Mouse (Mus musculus) R1 (cell line): Measurements from ENCODE around the gene Cacna1c.

ENCODE experiments used
- DNase-seq: peaks from one replicate; pipeline ENCODE4 v3.0.0-alpha.2; 2018; ENCODE audit warnings: low read depth, low spot score

The Cacna1c gene

DNA sequence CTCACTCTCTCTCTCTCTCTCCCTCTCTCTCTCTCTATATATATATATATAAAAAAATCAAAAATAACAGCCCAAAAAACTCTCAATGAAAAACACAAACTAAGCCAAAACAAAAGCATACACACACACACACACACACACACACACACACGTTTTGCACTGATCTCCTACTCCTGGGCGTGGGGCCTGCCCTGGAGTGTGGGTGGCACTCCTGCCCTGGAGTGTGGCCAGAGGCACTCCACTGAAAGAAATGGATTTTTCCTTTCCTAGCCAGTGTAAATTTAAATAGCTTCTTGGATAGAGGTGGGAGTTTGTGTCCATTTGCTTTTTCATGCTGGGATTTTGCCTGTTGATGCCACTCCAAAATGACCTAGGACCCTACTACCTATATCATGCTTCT is 96.9 kb downstream of the Cacna1c start:
- DNase-seq = no peak

DNA sequence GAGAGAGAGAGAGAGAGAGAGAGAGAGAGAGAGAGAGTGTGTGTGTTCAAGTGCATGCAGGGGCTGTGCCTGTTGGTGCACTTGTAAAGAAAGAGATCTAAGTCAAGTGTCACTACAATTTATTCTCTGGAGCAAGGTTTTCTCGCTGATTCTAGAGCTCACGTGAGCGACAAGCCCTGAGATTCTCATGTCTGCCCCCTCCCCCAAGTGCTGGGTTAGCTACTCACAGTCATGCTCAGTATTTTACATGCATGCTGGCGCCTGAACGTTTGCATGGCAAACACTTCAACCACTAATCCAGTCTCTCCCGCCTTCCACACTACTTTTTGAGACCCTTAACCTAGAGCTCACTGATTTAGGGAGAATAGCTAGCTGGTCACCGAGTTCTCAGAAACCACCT is 99.7 kb downstream of the Cacna1c start:
- DNase-seq = no peak

DNA sequence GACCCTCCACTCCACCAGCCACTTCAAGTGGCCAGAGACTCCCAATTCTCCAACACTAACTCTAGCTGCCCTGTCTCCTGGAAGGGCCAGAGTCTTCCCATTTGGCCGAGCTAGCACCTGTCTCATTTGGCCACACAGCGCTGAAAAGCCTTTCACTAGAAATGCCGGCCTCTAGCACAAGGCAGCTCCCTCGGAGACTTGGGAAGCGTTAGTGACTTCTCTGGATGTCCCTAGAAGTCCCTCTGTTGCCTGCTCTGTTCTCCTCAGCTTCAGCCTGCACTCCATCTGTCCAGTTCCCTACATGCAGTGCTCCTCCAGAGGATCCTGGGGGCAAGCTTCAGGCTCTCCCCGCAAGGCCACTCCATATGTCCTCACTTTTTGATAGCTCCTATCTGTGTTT is 101.1 kb downstream of the Cacna1c start:
- no peak for DNase-seq

DNA sequence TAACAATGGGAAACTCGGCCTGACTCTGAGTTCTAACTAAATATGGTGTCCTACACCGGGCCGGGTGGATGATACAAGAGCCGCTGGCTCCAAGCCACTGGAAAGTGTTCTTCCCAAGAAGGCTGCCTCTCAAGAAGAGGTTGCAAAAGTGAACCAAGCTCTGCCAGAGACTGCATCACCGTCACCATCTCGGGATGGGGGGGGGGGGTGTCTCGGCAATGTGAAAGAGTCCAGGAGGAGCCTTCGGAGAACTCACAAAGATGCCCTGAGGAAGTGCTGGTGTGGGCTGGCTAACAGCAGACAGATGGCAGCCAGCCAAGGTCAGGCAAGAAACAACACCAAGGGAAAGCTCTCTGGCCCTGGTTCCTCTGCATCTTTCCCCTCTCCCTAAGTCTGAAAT is 107.0 kb downstream of the Cacna1c start:
- DNase-seq = no peak

DNA sequence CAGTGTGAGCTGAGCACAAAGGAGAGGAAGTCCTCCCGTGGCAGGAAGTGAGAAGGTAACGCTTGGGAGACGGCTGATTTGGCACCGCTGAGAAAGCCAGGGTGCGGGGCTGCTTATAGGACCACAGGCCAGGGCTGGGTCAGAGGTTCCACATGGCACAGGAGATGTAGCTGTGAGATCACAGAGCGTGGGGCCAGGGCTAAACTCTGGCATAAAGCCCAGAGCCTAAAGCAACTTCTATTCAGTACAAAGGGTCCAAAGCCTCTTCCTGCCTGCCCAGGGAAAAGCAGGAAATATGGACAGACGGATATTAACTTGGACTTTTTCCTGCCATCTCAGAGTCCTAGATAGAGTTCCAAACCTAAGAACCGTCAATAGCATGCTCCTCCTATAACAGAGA is 107.8 kb downstream of the Cacna1c start:
- DNase-seq = no peak

DNA sequence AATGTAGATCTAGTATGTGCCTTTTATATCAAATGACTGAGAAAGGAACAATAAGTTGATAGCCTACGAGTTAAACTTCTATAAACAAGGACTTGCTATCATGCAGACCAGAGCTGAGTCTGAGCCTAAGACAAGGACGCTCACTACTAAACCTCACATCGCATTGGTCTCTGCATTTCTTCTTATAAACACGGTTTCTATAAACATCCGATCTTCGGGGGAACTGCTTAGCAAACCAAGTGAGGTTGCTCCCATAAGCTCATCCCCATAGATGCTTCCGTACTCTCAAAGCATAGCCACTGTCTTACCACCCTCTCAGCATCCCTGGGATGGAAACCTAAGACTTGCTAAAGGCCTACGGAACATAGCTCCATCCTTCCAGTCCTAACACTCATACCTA is 108.3 kb downstream of the Cacna1c start:
- DNase-seq = no peak

DNA sequence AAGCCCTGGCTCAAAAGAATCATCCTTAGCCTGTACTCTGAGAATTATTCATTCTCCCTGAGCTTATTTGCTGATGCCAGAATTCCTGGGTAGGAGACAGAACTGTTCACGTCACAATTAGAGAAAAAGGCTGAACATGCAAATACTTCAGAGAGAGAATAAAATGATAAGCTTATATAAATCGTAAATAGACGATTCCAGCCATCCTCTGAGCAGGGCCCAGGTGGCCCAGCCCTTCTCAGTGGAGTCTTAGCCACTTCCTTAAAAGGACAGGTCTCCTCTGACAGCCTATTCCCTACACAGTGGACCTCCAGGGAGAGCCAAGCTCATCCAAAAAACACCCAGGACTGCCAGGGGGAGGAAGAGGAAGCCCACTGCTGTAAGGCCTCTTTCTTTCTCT is 110.4 kb downstream of the Cacna1c start:
- no peak for DNase-seq

DNA sequence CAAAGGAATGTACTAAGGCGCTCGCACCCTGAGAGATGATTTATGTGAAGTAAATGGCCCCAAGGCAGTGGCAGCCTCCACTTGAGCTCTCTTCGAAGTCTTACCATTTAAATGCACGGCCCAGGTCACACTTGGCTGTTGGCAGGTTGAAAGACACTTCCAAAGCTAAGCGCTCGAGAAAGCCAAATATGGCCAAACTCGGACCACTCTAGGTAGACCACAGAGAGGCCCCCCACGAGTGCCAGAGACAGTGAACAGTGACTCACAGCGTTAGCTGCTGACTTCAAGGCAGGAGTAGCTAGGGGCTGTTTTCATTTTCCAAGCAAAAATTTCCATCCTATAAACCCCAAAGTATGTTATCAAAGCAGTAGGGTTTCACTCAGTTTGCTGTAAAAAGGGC is 111.7 kb downstream of the Cacna1c start:
- no peak for DNase-seq

DNA sequence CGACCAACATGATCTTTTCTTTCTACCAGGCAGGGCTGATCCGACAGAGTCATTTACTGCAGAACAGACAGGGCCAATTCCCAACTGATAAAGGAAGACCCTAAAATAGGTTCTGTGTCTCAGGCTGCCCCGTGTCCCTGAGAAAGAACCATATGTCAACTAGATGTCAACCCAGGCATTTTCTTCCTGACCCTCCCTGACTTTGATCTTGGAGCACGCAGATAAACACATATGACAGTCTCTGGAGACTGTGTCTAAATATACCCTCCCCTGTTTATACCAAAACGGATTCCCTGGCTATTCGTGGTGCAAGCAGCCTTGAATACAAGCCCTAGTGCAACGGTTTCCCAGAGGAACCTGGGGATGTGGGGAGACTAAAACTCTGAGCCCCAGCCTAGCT is 112.7 kb downstream of the Cacna1c start:
- DNase-seq = no peak

DNA sequence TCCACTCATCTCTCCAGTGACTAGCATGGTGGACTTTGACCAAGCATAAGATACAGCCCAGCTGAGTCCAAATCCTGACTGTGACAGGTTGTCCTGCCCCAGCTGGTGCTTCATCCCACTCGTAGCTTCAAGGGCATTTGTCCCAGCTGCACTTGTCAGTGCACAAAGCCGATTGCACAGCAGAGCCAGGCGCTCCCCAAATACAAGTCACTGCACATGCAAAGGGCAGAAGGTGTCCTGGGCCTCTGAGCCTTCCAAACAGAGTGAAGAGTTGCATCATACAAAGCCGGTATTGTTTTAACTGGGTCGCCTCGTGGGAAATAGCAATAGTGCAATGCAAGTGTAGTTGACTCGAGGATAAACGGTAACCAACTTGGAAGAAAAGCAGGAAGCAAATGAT is 113.6 kb downstream of the Cacna1c start:
- DNase-seq = no peak

DNA sequence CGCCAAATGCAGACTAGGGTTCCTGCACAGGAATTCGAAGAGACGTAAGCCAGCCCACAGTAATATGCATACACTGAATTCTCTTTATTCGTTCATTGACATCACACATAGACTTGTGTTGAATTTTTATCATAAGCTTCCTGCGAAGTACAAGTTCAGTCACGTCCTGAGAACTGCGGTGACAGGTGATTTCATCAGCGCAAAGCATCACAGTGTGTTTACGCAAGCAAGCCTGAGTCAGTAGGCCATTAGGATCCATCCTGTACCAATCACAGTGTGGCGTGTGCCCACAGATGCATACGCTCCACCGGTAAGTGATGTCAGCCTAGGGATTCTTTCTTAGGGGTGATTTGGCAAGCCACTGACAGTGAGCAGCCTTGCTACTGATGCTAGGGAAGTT is 114.6 kb downstream of the Cacna1c start:
- no peak for DNase-seq

DNA sequence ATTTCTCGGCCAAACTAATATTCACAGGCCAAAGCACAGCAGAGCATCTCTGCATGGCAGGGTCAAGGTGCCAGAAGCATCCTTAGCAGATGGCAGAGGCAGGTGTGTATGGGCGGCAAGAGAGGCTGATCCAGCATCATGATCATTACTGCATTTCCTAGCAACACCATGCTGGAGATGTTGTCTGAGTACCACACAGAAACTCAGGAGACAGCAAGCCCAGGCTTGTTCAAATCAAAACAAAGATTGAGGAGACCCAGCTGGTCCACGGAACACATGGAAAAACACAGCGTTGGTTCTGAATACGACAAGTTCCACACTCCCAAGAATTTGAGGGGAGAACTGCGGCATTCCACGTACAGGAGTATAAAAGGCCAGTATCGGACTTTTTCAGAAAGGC is 116.6 kb downstream of the Cacna1c start:
- peak; percentile 8 for DNase-seq

DNA sequence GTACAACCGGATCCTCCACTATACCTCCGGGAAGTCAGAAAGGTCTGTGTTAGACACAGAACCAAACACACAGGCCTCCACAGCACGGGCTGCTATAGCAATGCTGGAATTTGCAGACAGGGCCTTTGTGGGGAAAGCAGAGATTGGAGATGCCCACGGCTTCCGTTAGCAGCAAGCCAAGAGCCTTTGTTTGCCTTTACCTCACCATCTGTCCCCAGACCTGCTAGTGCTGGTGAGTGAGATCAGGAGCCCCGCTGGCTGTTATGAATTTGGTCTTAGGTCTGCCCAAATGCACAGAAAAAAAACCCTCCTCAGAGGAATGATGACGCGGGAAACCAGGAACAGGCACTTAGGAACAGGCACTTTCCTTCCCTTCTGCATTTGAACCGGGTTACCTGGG is 117.3 kb downstream of the Cacna1c start:
- no peak for DNase-seq

DNA sequence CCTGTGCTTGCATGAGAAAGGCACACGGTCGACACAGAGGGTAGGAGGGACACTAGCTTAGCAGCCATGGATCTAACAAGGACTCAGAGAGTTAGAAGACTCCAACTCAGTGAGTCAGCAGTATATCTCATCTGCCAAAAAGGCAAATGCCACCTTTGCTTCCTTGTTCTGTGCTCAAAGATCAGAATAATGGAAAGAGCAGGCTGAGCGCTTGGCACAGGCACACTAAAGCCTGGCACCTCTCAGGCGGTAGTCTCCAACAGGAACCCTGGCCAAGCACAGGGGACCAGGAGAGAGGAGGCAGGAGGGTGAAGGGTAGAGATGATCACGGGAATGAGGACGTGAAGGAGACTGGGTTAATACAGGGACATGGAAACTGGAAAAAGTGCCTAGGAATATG is 119.0 kb downstream of the Cacna1c start:
- DNase-seq = no peak

DNA sequence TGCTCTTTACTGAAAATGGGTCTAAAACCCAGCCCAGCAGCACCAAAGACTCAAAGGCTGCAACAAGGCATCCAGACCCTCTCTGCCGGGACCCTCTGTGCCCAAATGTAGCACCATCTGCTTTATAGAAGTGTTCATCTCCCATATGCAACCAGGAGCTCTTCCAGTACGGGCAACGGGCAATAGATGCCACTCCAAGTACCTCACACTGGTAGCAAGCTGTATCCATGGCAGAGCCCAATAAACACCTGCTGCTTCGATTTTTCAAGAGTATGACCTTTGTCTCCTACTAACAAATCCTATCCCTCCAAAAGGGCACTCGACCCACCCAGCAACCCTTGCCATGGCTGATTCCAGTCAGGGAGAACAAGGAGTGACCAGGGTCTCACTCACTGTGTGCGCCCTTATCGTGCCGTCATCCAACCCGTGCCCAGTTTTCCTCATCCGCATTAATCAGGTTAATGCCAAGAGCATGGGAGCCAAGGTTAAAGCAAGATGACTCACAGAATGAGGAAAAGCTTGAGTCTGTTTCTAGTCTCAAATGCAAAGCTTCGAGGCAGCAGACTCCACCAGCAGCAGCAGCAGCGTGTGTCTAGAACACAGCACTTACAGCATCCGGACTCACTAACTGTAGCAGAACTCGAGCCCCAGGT is 122.7 kb downstream of the Cacna1c start:
- no peak for DNase-seq

DNA sequence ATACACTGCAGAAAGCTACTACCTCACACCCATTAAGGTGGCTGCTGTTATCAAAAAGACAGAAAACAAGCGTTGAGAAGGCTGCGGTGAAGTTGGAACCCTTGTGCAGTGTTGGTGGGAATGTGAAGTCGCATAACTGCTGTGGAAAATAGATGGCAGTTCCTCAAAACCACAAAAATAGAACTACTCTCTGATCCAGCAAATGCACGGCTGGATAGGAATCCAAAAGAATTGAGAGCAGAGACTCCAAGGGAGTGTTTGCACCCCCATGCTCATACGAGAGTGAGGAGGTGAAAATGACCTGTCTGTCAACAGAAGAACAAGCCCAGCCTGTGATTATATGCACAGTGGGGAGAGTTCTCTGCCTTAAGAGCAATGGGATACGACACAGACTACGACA is 123.4 kb downstream of the Cacna1c start:
- DNase-seq = no peak

DNA sequence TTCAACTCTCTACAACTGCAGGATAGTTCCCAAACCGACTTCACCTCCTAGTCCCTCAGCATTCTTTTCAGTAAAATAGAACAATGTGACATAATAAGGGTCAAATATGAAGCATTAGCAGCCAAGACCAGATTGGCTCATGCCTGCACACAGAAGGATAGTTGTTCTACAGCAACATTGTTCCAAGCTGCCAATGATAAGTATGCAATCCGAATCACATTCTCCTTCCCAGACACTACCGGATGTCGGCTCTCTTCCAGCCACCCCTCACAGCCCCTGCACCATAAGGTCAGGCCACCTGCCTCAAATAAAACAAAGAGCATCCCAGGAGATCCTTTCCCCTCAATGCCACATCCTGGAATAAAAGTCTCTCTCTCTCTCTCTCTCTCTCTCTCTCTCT is 125.4 kb downstream of the Cacna1c start:
- no peak for DNase-seq

DNA sequence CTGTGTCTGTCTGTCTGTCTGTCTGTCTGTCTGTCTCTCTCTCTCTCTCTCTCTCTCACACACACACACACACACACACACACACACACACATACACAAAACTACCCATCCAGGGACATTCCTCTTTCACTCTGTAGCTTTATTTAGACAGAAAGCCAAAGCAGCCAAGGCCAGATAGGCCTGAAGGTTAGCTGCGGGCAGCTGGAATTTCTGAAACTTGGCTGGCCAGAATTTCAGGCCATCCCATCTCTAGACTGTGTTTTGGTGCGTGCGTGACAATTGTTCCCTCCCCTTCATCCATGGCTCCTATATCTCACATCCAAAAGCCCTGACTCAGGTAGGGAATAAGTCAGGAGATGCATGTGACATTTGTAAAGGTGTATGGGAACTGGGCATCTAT is 125.9 kb downstream of the Cacna1c start:
- DNase-seq = no peak

DNA sequence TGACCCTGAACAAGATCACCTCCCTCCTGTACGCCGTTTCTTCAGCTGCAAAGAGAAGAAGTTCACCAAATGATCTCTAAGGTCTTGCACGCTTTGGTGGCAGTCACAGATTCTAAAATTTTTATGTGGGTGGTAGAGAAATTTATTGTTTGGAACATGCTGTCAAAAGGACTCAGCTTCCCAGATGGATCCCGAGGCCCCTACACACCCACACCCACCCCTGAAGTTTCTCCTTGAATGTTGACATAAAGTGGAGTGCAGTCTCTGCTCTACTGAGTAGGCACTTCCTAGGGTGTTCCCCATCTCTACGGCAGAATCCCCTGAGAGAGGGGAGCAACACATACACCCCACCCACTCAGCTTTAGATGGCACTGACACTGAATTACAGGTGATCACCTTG is 127.1 kb downstream of the Cacna1c start:
- DNase-seq = no peak

DNA sequence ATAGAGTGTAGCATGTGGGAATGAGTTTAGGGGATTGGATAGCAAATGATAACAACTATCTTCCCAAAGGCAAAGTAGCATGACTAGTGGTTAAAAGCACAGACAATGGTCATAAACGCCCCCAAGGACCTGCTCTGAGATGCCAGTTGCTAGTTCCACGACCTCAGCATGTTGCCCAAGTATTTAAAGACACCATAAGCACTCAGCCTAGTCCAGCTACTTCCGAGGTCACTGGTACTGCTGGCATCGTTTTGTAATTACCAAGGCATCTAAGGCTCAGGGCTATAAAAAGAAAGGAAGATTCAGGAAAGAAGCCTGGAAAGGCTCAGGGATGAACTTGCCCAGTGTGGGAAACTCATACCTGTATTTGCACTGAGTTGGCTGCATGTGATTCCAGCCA is 127.6 kb downstream of the Cacna1c start:
- no peak for DNase-seq

DNA sequence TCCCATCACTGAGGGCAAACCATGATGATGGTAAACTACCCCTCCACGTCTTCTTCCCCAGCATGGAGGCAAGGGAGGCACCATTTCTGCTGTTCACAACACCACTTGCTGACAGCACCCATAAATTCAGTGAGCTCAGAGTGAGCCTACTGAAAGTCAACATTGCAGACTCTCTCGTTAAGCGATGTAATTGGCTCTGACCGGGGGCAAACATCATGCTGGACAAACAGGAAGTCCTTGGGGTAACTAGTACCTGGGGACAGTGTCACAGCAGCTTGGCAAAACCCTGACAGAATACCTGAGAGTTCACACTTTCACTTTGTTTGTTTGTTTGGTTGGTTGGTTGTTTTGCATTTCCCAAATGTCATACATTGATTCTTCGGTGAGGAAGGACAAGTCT is 131.3 kb downstream of the Cacna1c start:
- DNase-seq = no peak

DNA sequence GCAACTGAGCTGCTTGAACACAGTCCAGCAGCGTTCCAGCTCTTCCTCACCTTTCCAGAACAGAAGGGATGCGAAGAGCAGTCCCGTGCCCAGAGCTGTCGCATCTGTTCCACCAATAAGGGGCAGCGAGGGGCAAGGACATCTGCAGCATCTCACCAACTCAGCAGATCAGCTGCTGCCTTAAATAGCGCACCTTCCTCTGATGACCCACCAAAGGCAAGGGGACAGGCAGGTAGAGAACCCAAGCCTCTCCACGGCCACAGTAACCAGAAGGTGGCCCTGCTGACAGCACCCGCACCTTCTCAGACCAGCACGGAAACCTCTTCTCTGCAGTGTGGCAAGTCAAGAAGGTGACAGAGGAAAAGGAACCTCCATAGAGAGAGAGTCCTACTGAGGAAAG is 131.8 kb downstream of the Cacna1c start:
- DNase-seq = no peak

DNA sequence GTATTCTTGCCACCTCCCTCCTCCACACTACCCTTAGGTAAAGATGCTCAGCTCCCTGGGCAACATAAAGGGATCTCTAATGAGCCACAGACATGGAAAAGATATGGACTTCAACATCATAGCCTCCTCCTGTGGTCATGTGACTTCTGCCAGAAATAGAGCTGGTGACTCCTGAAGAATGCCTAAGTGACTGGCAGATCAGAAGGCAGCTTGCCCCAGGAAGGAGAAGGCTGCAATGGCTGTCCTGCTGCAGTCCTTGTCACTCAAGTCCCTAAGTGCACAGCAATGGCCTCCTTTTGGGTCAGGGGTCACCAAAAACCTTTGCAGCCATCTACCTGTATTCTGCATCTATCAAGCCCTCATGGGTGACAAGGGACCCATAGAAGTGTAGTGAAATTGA is 133.5 kb downstream of the Cacna1c start:
- DNase-seq = no peak

DNA sequence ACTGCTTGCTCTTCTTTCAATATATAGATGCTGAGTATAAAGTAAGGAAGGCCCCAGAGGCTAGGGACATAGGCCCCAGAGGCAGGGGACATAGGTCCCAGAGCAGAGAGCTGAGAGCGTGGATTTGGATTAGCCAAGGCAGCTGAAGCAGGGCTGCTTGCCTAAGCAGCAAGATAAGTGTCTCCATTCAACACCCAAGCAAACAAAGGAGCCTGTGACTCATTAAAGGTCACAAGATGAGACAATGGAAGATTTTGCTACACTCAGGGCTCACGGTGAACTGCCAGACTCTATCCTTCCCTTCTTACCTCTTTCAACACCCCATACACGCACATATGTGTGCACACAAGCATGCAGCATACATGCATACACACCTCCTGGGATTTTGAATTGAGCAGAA is 137.3 kb downstream of the Cacna1c start:
- DNase-seq = no peak
